ENCODE assay signal across 14 mouse cellular contexts in genomic region chr5:104101678-104102531, GRCm38 (mm10). TPM values are rescaled to one million over a fixed set of nuclear protein-coding genes. Genes with fewer than 3 reads are reported as not detected.
A peak's percentile ranks its signal among the peaks of the same experiment; 100 is the strongest.
DNase-seq lines count a peak whose midpoint lies in the region; ATAC-seq and TF ChIP-seq lines count a peak whose summit lies in the region.
"Had no signal": no experiment of that assay in that cellular context is flagged by ENCODE, and none has a peak within 500 bp of the region (broad histone marks: within the 10 kb centered on the region; RNA-seq: fewer than 3 reads in every experiment).

No protein-coding gene starts in this region.

- TF ChIP-seq POLR2A in kidney, adult 2 months (IDR thresholded peaks at IDR 0.05; ENCODE audit: low read depth, low read length): no peak

- H3K36me3 ChIP-seq in kidney, embryonic 16.5 days (ENCODE audit: insufficient read depth, low read length): no peaks in the 10 kb centered on the region
- H3K36me3 ChIP-seq in kidney, adult 2 months (ENCODE audit: control insufficient read depth, insufficient read depth, low read length): no peaks in the 10 kb centered on the region
- no peaks in the 10 kb centered on the region for H3K36me3 ChIP-seq in hindbrain, embryonic 10.5 days
- no peaks in the 10 kb centered on the region for H3K36me3 ChIP-seq in midbrain, embryonic 16.5 days (ENCODE audit: control insufficient read depth, insufficient read depth, low read length)

- H3K9me3 ChIP-seq in kidney, embryonic 16.5 days (ENCODE audit: low read length): no peaks in the 10 kb centered on the region
- H3K9me3 ChIP-seq in hindbrain, embryonic 10.5 days: no peaks in the 10 kb centered on the region
- no peaks in the 10 kb centered on the region for H3K9me3 ChIP-seq in midbrain, embryonic 16.5 days (replicated peaks; ENCODE audit: control insufficient read depth, low read length, poor library complexity, severe bottlenecking)

- H3K9ac ChIP-seq in kidney, embryonic 16.5 days (replicated peaks; ENCODE audit: low read length): 0 out of 2 replicates have a peak overlapping the region, but pooled peaks have one; percentile 26
- no peak overlapping the region for H3K9ac ChIP-seq in midbrain, embryonic 16.5 days (ENCODE audit: low read depth, low read length)

- no peaks in the 10 kb centered on the region for H3K27me3 ChIP-seq in kidney, embryonic 16.5 days (ENCODE audit: insufficient read depth, low read length)
- no peaks in the 10 kb centered on the region for H3K27me3 ChIP-seq in kidney, adult 2 months (replicated peaks; ENCODE audit: control insufficient read depth, insufficient read depth, low read length)
- no peaks in the 10 kb centered on the region for H3K27me3 ChIP-seq in hindbrain, embryonic 10.5 days (ENCODE audit: insufficient read depth, poor library complexity, severe bottlenecking)
- no peaks in the 10 kb centered on the region for H3K27me3 ChIP-seq in midbrain, embryonic 16.5 days (ENCODE audit: control insufficient read depth, insufficient read depth, low read depth, low read length)

- DNase-seq in kidney, adult 2 months: no peak
- DNase-seq in embryo, embryonic 9.5 days (ENCODE audit: extremely low spot score): peak; percentile 26
- DNase-seq in hindbrain, embryonic 10.5 days (ENCODE audit: low spot score): peak; percentile 30
- DNase-seq in thymus, postnatal 25 days: no peak
- no peak for DNase-seq in B cell, adult 2 months
- DNase-seq in ovary, postnatal 14 days (ENCODE audit: low spot score): no peak
- DNase-seq: cerebellum, adult 9-10 months; gastrocnemius, postnatal 36 days; kidney, adult 18-20 months; left cerebral cortex, postnatal 4 days; right cerebral cortex, postnatal 14 days had no signal

- 24% methylated on average over 10 of the region's 10 CpGs for WGBS in kidney, embryonic 16.5 days
- WGBS in kidney, adult 2 months: 55% methylated on average over 10 of the region's 10 CpGs
- WGBS in hindbrain, embryonic 10.5 days: 11% methylated on average over 10 of the region's 10 CpGs
- WGBS in midbrain, embryonic 16.5 days: 12% methylated on average over 10 of the region's 10 CpGs

- TF ChIP-seq CTCF in kidney, adult 2 months (conservative IDR thresholded peaks at IDR 0.05; ENCODE audit: insufficient read depth, insufficient read length, low read depth, low read length): no peak

- peak; percentile 42; the same call in 1 of the 2 replicates for ATAC-seq in kidney, embryonic 16.5 days (ENCODE audit: low FRiP score, low TSS enrichment)
- ATAC-seq in midbrain, embryonic 16.5 days: peak; percentile 59

- H3K4me3 ChIP-seq in kidney, embryonic 16.5 days (ENCODE audit: low read length): no peak overlapping the region
- no peak overlapping the region for H3K4me3 ChIP-seq in kidney, adult 2 months (ENCODE audit: insufficient read depth, low read depth, low read length)
- H3K4me3 ChIP-seq in hindbrain, embryonic 10.5 days: no peak overlapping the region
- no peak overlapping the region for H3K4me3 ChIP-seq in midbrain, embryonic 16.5 days (ENCODE audit: low read depth, low read length)

- H3K27ac ChIP-seq in kidney, embryonic 16.5 days (ENCODE audit: low read length): no peak overlapping the region; the same call in 1 of the 2 replicates
- no peak overlapping the region for H3K27ac ChIP-seq in kidney, adult 2 months (ENCODE audit: insufficient read depth, low read depth, low read length)
- H3K27ac ChIP-seq in hindbrain, embryonic 10.5 days: peak overlapping the region; percentile 85
- peak overlapping the region; percentile 59 for H3K27ac ChIP-seq in midbrain, embryonic 16.5 days (ENCODE audit: low read length)
- H3K27ac ChIP-seq: macrophage had no signal

- H3K4me1 ChIP-seq in kidney, embryonic 16.5 days (ENCODE audit: insufficient read depth, low read length): peaks cover 17% of the 10 kb centered on the region
- H3K4me1 ChIP-seq in kidney, adult 2 months (ENCODE audit: control insufficient read depth, insufficient read depth, low read length): no peaks in the 10 kb centered on the region
- H3K4me1 ChIP-seq in hindbrain, embryonic 10.5 days (replicated peaks): peaks cover 61% of the 10 kb centered on the region
- H3K4me1 ChIP-seq in midbrain, embryonic 16.5 days (ENCODE audit: control insufficient read depth, insufficient read depth, low read length): peaks cover 11% of the 10 kb centered on the region

- H3K4me2 ChIP-seq in kidney, embryonic 16.5 days (replicated peaks; ENCODE audit: low read depth, low read length): no peak overlapping the region
- no peak overlapping the region for H3K4me2 ChIP-seq in midbrain, embryonic 16.5 days (ENCODE audit: low read length)

RNA-seq across cellular contexts. Expression of gene Sparcl1, which starts 11.6 kb away (rescaled TPM):
- 56.7 and 79.2 TPM in 2 replicates for polyA plus RNA-seq in kidney, embryonic 16.5 days (2015; fragmentation: Nextera tagmentation; extraction: Ambion mirVana)
- 31.6 and 36.4 TPM in 2 replicates for polyA plus RNA-seq in kidney, adult 2 months (2012; rRNA removed)
- polyA plus RNA-seq in hindbrain, embryonic 10.5 days (2016; fragmentation: Nextera tagmentation; extraction: Ambion mirVana): 40.6 and 45.9 TPM in 2 replicates
- polyA plus RNA-seq in midbrain, embryonic 16.5 days (2015; fragmentation: Nextera tagmentation; extraction: Ambion mirVana): 163 and 240 TPM in 2 replicates
- polyA plus RNA-seq: macrophage had no signal

RNA-seq across cellular contexts. Expression of gene Gm17660, which starts 24.5 kb away (rescaled TPM):
- polyA plus RNA-seq in kidney, embryonic 16.5 days (2015; fragmentation: Nextera tagmentation; extraction: Ambion mirVana): not detected in 2 replicates
- not detected in 2 replicates for polyA plus RNA-seq in kidney, adult 2 months (2012; rRNA removed)
- polyA plus RNA-seq in hindbrain, embryonic 10.5 days (2016; fragmentation: Nextera tagmentation; extraction: Ambion mirVana): not detected in 2 replicates
- 0.80 TPM in 1 of 2 replicates, not detected in the other for polyA plus RNA-seq in midbrain, embryonic 16.5 days (2015; fragmentation: Nextera tagmentation; extraction: Ambion mirVana)
- polyA plus RNA-seq: macrophage had no signal

RNA-seq across cellular contexts. Expression of gene Nudt9, which starts 55.8 kb away (rescaled TPM):
- polyA plus RNA-seq in kidney, embryonic 16.5 days (2015; fragmentation: Nextera tagmentation; extraction: Ambion mirVana): 62.2 and 62.3 TPM in 2 replicates
- polyA plus RNA-seq in kidney, adult 2 months (2012; rRNA removed): 59.7 and 63.8 TPM in 2 replicates
- 68.9 and 75.8 TPM in 2 replicates for polyA plus RNA-seq in hindbrain, embryonic 10.5 days (2016; fragmentation: Nextera tagmentation; extraction: Ambion mirVana)
- 59.3 and 60.6 TPM in 2 replicates for polyA plus RNA-seq in midbrain, embryonic 16.5 days (2015; fragmentation: Nextera tagmentation; extraction: Ambion mirVana)

Comparison
In these comparisons a context has a peak if more than half of its experiments do, and no peak if none do; other contexts are left out.
1. H3K27ac ChIP-seq: peak in hindbrain, embryonic 10.5 days (single experiment) and midbrain, embryonic 16.5 days (single experiment); none in kidney, embryonic 16.5 days (single experiment) and kidney, adult 2 months (single experiment).
2. DNase-seq: peak in embryo, embryonic 9.5 days (single experiment) and hindbrain, embryonic 10.5 days (single experiment); none in kidney, adult 2 months (single experiment), thymus, postnatal 25 days (single experiment), B cell, adult 2 months (0 of 2) and ovary, postnatal 14 days (single experiment).